Mouse (Mus musculus): ENCODE results near the gene Brdt.

The Brdt gene

GRCm38 (mm10) chr5:107330916-107331421 lies at the start of gene Brdt:
TSS of gene Brdt (plus strand) at chr5:107331159.
- no peak for DNase-seq (ENCODE audit: low spot score)

GRCm38 (mm10) chr5:107282561-107283307 lies 48.2 kb upstream of the Brdt start:
- DNase-seq (ENCODE audit: low spot score): no peak

- no peak for DNase-seq (ENCODE audit: low spot score)
These were observed 46.9 kb upstream of the Brdt start for GRCm38 (mm10) chr5:107283935-107284524.

GRCm38 (mm10) chr5:107285563-107285962 lies 45.4 kb upstream of the Brdt start:
- no peak for DNase-seq (ENCODE audit: low spot score)

GRCm38 (mm10) chr5:107287254-107287907 lies 43.6 kb upstream of the Brdt start:
- DNase-seq (ENCODE audit: low spot score): peak; percentile 84

- DNase-seq (ENCODE audit: low spot score): no peak
These were observed 43.1 kb upstream of the Brdt start for GRCm38 (mm10) chr5:107287908-107288267.

GRCm38 (mm10) chr5:107288427-107289233 lies 42.3 kb upstream of the Brdt start:
- peak; percentile 42 for DNase-seq (ENCODE audit: low spot score)

GRCm38 (mm10) chr5:107289234-107289764 lies 41.7 kb upstream of the Brdt start, which contains the start of gene Tgfbr3:
TSS of gene Tgfbr3 (minus strand) at chr5:107289629.
- DNase-seq (ENCODE audit: low spot score): peak; percentile 89

GRCm38 (mm10) chr5:107289986-107290385 lies 41.0 kb upstream of the Brdt start:
- DNase-seq (ENCODE audit: low spot score): no peak

- DNase-seq (ENCODE audit: low spot score): no peak
These were observed 36.9 kb upstream of the Brdt start for GRCm38 (mm10) chr5:107294041-107294440.

- no peak for DNase-seq (ENCODE audit: low spot score)
These were observed 35.7 kb upstream of the Brdt start for GRCm38 (mm10) chr5:107295061-107295816.

- no peak for DNase-seq (ENCODE audit: low spot score)
These were observed 35.0 kb upstream of the Brdt start for GRCm38 (mm10) chr5:107295817-107296511.

GRCm38 (mm10) chr5:107296512-107297322 lies 34.2 kb upstream of the Brdt start:
- no peak for DNase-seq (ENCODE audit: low spot score)

GRCm38 (mm10) chr5:107298854-107299253 lies 32.1 kb upstream of the Brdt start:
- no peak for DNase-seq (ENCODE audit: low spot score)

- DNase-seq (ENCODE audit: low spot score): peak; percentile 22
These were observed 27.6 kb upstream of the Brdt start for GRCm38 (mm10) chr5:107303350-107303861.

- DNase-seq (ENCODE audit: low spot score): no peak
These were observed 26.7 kb upstream of the Brdt start for GRCm38 (mm10) chr5:107304117-107304825.

- DNase-seq (ENCODE audit: low spot score): no peak
These were observed 23.5 kb upstream of the Brdt start for GRCm38 (mm10) chr5:107307432-107307831.

- DNase-seq (ENCODE audit: low spot score): no peak
These were observed 13.8 kb upstream of the Brdt start for GRCm38 (mm10) chr5:107317141-107317540.

- peak; percentile 69 for DNase-seq (ENCODE audit: low spot score)
These were observed 10.3 kb upstream of the Brdt start for GRCm38 (mm10) chr5:107320703-107321102.
